Mouse (Mus musculus) adrenal gland, postnatal 10 days (tissue): ENCODE results near the gene Cdadc1. TPM values are rescaled to one million over a fixed set of nuclear protein-coding genes. Genes with fewer than 3 reads are reported as not detected.
"Not testable (repeated sequence)": the region's sequence is repeated elsewhere in the genome, so short reads cannot be mapped to it uniquely, and the experiment has no call there.

Experiments
- DNase-seq: peaks from one replicate; pipeline ENCODE4 v3.0.0; 2021; ENCODE audit warnings: mixed read lengths
- total RNA-seq, 2 experiments: library from RNA; stranded (reverse); gene quantifications; 2 replicates each; pipeline ENCODE4 v1.2.3; 2021

The Cdadc1 gene
- total RNA-seq, 2 experiments from 2014 or later, result 59.4 to 61.1 TPM

DNA sequence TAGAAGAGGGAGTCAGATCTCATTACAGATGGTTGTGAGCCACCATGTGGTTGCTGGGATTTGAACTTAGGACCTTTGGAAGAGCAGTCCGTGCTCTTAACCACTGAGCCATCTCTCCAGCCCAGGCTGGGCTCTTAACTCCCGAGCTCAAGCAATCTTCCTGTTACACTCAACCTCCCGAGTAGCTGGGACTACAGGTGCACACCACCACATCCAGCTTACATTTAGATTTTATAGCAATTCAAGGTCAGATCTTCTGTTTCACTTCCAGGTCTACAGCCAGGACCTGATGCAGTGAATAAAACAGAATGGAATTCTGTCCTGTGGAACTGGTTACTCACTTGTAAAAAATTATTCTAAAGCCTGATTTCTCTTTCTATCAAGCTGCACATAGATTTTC is 16.4 kb upstream of the Cdadc1 start:
- DNase-seq, result not testable (repeated sequence)

DNA sequence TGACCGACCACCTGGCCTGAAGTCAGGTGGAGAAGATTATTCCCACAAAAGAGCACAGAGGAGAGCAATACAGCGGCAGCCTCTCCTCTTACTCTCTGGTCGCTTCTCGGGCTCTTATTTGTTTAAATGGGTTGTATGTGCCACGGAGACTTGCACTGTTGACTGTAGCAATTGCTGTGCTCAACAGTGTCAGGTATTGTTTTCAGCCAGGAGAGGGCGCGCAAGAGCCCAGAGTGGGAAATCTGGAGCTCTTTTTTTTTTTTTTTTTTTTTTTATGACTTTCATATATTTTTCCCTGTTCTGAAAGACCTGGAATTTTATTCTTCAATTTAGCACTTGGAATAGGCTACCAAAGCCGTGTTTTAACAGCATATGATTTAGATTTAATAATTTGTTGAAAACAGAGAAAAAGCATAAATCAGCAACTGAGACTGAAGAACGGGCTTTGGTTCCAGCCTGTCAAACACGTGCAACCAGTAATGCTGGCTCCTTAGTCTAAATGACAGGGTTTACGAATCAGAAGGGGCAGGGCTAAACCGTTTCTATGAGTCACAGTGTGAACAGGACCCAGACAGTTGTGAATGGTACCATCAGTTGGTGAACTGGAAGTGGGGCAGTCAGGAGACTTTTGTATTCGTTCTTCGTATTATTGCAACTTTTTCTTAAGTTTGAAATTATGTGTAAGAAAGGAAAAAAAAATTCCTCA is 15.3 kb upstream of the Cdadc1 start:
- DNase-seq, result peak; percentile 83

DNA sequence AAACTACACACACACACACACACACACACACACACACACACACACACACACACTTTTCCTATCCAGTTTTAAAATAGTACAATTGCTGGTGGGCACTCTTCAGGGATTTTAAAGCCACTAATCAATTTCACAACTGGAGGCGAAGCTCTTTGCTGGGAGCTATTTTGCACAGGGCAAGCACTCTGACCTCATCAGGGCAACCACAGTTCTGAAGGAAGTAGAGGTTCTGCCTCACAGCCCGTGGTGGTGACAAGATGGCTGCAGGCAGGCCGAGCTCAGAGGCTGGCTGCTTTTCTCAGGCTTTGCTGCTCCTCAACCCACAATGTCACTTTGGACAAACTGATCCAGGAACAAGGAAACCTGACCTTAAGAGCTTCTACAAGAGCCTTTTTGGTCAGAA is 9.3 kb upstream of the Cdadc1 start:
- DNase-seq, result no peak

DNA sequence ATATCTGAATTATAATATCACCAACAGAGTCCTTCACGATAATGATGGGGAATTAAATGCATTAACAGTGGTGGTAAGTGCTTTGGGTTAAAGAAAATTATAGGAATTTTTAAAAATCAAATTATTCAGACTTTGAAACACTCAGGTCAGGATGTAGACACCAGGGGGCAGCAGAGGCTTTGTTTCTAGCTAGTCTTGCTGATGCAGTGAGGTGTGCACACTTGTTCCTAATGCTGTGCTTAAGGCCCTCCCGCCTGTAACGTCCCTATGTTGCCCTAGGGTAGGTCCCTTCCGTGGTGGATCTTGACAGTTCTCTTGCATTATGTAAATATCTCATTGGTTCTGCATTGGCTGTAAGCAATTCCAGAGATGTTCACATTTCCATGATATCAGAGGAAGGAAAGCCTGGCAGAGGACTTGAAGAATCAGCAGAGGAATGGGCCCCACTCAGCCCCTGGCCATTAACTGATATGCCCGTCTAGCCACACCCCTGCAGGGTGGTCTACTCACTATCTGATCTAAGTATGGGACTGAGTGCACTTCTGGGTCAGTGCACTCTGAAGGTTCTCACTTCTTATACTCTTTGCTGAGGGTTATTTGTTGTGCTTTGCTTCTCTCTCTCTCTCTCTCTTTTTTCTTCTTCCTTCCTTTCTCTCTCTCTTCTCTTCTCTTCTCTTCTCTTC is 8.1 kb upstream of the Cdadc1 start:
- DNase-seq, result peak; percentile 85

DNA sequence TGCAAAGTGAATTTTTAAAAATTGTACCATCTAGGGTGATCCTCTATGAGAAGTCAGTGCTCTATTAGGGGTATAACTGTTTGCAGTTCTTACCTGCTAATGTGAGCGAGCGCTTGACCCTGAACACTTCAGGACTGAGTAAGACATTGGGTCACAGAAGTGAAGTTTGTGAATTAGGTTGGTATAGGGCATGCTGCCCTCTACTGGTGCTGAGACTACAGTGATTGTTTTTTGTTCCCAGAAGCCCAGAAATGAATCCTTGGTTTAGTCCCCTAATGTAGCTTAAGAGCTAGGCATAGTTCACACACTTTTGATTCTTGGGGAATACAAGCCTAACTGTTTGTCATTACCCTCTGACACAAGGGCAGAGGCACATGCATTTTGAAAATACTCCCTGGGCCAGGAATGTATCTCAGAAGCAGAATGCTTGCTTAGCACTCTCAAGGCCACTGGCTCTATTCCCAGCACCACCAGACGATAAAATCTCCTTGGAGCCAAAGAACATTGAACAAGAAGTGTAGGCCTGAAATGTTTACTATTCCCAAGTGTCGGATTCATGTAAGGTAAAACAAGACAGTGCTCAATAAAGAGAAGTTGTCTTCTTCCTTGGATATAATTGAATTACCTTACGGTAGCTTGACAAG is 6.4 kb upstream of the Cdadc1 start:
- peak; percentile 35 for DNase-seq

DNA sequence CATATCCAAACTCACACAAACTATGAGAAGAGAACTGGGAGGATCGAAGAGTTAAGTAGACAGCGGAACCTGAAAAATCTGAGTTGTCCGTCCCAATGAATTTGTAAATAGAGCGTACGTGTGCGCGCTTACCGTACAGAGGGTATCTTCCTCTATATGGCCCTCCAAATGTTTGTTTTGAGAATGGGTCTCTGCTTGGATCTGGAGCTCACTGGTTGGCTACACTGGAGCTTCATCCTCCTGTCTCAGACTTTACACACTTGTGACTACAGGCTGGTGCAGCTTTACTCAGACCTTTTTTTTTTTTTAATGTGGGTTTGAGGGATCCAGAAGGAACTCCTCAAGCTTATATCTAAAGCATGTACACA is 485 bp upstream of the Cdadc1 start:
- DNase-seq, result no peak

DNA sequence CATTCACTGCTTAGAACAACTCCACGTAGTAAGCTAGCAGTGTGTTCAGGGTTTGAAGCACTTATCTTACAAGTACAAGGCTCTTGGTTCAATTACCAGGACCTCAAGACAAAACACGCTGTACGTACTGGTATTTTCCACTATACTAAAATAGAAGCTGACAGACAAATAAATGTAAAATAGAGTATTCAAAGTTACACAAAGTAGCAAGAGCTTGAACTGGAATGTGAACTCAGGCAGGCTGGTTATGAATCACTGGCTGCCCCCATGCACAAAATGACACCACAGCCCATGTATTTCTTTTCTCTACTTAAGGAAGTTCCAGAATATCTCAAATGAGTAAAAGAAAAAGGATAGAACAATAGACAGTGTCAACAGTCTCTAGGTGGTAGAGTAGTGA is 2.8 kb downstream of the Cdadc1 start:
- no peak for DNase-seq

DNA sequence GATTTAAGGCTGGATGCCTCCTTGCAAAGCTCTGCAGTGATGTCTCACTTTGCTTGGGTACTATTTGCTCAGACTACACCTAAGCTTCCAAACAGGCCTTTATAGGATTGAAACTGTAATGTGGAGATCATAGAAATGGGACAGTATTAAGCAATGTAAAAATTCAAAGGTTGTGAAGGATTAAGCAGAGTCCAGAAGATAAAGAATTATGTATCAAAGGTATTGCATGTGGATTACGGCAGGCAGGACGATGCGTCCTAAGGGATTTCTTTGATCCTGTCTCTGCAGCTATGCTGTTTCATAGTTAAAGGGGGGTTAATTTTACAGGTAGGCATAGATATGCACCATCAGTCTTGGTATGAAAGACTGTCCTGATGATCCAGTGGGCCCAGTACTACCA is 5.2 kb downstream of the Cdadc1 start:
- DNase-seq, result no peak

DNA sequence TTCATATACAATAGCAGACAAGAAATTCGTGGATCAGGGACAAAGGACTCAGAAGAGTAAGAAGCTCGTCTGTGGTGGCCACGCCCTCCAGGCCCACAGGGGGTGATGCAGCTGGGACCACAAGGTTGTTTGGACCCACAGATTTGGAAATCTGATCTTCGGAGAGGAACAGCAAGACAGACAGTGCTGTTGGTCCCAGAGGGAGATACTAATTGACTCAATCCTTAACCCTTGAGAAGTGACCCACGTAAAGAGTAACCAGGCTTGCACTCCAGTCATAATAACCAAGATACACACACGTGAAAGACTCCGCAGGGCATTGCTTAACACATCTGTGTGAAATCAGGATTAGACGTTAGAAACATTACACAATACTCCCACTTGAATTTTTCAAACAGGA is 5.9 kb downstream of the Cdadc1 start:
- no peak for DNase-seq

DNA sequence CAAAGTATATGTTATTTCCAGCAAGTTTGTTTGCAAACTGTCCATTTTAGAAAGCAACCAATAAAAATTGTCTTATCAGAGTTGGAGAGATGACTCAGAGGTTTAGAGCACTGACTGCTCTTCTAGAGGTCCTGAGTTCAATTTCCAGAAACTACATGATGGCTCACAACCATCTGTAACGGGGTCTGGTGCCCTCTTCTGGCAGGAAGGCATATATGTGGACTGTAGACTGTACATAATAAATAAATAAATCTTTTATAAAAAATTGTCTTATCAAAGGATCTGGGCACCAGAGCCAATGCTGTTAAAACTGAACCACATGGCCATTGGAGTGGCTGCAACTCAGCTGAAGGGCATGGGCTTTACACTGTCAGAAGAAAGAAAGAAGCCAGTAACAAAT is 7.1 kb downstream of the Cdadc1 start:
- peak; percentile 20 for DNase-seq

DNA sequence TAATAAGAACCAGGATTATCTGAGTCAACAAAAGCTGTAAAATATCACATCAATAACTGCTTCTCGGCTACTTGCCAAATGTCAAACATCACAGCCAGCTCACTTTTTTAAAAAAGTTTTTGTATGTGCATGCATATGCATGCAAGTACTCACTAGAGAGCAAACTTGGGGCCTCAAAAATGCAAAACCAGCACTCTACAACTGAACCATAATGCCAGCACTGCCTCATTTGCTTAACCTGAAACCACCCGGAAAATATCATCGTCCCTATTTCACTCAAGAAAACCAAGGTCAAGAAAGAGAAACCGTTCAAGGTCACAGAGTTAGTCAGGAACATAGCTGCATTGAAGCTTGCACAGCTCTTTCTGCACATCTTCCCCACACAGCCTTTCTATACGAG is 21.4 kb downstream of the Cdadc1 start:
- no peak for DNase-seq

DNA sequence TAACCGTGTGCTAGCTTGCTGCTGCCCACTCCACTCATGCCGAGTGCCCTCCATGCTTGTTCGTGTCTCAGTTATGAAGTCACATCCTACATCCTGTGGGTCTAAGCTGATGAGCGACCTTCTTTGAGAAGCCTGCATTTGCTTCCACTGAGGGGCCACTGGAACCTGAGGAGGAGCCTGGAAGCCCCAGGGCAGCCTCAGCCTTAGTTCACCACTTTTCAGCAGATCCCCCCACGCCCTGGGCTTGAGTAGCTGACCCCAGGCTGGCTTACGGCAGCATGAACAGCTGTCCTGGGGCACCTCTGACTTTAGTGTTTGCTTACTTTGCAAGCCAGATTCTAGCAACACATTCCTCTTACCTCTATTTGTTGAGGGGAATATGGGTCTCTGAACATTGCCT is 31.0 kb downstream of the Cdadc1 start:
- no peak for DNase-seq

DNA sequence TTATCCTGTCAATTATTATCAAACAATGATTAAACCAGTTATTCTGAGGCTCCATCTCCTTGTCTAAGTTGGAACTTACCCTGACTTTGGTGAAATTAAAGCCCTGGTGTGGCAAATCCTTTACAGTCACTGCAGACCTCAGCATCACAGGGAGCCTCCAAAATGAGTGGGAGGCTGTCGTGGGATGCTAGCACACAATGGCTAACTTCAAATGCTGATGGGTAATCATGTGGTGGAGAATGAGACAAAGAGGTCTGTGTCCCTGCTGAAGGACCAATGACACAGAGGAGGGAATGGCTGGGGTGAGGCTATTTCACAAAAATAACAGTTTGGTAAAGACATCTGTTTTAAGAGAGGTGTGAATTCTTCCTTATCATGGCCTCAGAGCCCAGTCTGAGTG is 39.9 kb downstream of the Cdadc1 start:
- no peak for DNase-seq

DNA sequence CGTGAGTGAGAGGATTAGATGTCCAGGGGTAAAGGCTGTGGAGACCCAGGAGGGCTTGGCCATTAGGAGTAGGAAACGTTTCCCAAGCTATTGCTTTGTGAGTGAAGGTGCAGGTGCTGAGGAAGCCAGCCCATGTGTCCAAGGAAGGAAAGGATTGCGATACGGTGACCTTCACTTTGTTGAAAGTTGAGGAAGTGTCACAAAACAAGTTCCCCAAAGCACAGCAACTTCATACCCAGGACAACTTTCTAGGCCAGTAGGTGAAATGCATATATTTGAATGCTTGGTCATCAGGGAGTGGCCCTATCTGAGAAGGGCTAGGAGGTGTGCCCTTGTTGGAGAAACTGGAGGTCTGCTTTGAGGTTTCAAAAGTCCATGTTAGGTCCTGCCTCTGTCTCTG is 40.7 kb downstream of the Cdadc1 start:
- no peak for DNase-seq

DNA sequence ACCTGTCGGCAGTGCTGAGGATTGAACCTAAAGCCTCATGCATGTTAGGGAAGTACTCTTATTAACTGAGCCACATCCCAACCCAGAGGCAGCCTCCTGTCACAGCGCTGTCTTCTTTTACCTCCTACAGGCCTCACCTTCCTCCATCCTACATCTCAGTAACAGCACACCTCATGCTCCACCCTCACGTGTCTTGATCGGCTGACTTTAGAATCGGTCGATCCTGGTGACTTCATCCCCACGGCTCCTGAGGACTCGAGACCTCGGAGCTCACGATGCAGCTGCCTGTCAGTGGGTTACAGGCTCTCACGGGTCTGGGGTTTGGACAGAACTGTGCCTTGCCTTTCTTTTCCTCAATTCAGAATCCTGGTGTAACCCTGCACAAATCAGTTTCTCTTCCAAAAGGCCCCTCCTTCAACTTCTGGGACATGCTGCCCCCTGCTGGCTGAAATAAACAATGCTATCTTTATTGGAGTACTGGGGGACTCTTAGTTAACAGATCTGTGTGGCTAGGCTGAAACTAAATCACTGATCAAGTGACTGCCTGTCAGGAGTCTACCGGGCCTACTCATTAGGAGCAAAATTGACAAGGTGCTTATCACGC is 41.7 kb downstream of the Cdadc1 start:
- DNase-seq, result peak; percentile 89

DNA sequence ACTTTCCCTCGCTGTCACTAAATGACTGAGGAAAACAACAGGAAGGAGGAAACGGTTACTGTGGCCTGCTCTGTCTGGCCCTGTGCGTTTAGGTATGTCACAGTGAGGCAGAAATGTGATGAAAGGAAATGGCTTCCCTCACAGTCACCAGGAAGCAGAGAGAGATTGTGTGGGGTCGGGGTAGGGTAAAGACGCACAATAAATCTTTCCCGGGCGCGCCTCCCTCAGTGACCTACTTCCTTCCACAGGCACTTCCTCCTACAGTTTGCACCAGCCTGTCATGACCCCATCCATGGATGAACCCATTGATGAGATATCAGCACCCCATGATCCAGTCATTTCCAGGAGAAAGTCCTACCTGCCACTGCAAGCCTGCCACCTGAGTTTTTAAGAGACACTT is 42.7 kb downstream of the Cdadc1 start:
- DNase-seq, result no peak

DNA sequence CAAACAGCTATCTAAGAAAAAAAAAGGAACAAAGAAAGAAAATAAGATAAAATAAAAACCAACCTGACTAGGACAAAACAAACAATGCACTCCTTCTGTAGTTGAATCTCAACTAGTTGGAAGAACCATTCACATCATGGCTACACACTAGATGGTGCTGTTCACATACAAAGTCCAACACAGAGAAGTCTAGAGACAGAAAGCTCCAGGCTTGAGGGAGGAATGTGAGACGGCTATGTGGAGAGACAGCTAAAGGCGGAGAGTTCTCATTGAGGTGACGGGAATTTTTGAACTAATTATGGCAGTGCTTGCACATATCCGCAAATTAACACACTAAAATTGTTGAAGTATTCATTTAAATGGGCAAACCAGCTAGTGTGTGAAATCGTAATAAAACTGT is 43.7 kb downstream of the Cdadc1 start:
- DNase-seq, result no peak

DNA sequence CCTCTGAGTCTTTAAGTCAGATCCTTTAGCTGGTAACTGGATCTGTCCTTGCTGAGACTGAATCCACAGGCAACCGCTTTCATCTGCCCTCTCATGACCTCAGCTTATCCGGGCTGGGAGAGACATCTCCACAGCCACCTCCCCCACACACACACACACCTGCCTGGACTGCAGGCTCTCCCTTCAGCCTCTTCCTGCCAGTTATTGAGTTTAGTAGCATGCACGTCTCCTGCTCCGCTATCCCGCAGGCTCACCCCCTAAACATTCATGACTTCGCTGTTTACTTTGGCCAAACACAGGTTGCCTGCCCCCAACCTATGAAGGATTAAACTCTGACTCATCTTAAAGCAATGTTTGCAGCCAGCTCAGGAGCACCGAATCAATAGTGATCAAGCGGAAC is 45.8 kb downstream of the Cdadc1 start:
- no peak for DNase-seq

DNA sequence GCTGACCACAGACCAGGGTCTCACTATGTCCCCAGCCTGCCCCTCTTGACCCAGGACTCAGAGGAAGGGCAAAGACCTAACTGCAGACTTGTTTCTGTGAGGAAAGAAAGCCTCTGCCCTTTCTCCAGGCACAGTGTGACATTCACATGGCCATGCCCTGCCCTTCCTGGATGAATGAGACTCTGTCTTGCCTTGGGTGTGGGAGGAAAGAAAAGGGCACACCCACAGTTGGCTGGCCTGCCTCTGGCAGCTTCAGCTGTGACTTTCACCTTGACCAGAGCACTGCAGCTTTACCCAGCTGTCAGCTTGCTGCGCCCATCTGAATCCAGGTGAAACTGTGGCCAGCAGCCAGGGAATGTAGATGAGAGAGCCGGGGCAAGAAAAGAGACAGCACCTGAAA is 46.9 kb downstream of the Cdadc1 start:
- peak; percentile 59 for DNase-seq

DNA sequence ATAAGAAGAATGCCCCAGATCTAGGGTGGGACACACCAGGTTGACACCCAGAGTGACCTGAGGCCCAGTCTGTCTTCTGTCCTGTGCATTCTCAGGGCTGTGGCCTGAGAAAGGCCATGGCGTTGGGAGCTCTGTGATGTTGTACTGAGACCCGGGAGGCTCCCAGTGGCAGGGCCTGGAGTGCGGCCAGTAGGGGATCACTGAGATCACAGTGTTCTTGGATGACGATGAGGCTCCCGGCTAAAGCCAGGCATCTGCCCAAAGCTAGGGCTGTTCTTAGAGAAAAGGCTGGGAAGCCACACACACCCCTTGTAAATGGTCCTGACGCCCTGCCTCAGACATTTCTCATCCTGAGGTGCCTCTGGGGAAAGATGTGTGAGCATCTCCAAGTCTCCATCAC is 48.7 kb downstream of the Cdadc1 start:
- peak; percentile 64 for DNase-seq

DNA sequence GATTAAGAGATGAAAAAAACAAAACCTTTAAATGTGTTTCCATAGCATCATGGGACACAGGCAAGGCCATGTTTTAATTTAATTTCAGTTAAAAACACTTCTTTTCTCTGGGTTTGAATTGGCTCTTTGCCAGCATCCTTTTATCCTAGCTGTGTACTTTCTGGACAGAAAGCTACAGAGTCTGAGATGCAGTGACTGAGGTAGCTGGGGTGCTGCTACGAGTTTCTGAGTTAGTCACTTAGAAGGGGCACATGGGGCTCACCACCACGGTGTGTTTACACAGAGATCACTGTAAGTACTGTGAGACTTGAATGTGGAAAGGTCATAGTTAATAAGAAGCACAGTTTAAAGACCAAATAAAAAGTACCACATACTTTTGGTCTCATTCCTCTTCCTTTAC is 49.2 kb downstream of the Cdadc1 start:
- DNase-seq, result no peak

DNA sequence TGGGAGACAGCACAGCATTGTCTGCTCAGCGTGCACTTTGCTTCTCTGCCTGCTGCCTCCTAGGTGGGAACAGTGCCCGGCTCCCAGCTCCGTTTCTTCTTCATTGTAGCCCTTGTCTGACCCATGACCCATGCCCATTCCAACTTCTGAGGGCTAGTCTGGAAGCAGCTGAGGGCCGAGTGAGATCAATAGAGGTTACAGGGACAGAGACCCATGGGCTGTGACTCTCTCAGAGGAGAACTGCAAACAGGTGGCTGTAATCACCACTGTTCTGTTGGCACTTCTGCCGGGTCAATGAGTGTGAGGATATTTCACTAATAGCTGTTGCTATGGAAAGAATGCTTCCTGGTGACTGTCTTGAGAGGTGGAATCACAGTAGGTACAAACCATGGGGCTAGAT is 50.2 kb downstream of the Cdadc1 start:
- no peak for DNase-seq

DNA sequence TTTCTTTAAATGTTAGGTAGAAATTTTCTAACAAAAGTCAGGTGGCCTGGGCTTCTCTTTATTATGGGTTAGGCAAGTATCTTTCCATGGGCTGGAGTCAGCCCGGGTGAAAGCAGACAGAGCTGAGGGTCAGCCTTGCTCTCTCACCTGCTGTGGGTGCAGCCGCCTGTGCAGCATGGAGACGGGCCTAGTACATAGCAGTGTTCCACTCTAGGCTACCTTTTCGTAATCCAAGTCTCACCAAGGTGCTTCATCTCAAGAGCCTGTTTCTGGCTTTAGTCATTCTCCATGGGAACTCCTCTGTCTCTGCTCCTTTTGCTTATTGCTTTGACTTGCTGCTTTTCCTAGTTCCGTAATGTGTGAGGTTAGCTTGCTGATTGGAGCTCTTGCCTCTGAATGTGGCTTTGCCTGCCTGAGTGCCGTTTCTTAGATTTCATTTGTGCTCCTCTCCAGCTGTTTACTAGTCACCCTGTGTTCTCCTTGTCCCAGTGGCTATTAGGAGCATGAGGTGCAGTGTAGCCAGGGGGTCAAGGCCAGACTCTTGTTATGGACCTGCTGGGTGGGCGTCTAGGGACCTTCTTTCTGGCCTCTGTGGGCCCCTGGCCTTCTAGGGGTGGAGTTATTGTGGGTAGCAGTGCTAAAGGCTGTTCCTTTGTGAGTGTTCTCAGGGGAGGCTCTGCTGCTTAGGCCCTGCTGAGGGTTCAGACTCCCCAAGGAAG is 51.4 kb downstream of the Cdadc1 start:
- DNase-seq, result no peak
